Mouse (Mus musculus) B cell, adult 2 months (primary cell): ENCODE results near the gene Dnah7b.
"Not testable (repeated sequence)": the region's sequence is repeated elsewhere in the genome, so short reads cannot be mapped to it uniquely, and the experiment has no call there.

Source experiments
- DNase-seq, 2 experiments: peaks; one replicate each; pipeline ENCODE4 v3.0.0; 2022

Dnah7b gene

GRCm38 (mm10) chr1:46325942-46326341 lies 259.8 kb downstream of the Dnah7b start:
- not testable (repeated sequence) for DNase-seq

GRCm38 (mm10) chr1:46345301-46345700 lies 279.2 kb downstream of the Dnah7b start:
- not testable (repeated sequence) for DNase-seq

- not testable (repeated sequence) for DNase-seq
Measured at GRCm38 (mm10) chr1:46380641-46381040, 314.5 kb downstream of the Dnah7b start.

GRCm38 (mm10) chr1:46394681-46395297 lies 328.7 kb downstream of the Dnah7b start:
- DNase-seq: not testable (repeated sequence)

- no peak for DNase-seq
Measured at GRCm38 (mm10) chr1:46408324-46409115, 342.4 kb downstream of the Dnah7b start.

- not testable (repeated sequence) for DNase-seq
Measured at GRCm38 (mm10) chr1:46414798-46415197, 348.7 kb downstream of the Dnah7b start.

- DNase-seq: not testable (repeated sequence)
Measured at GRCm38 (mm10) chr1:46416946-46417345, 350.8 kb downstream of the Dnah7b start.

- not testable (repeated sequence) for DNase-seq
Measured at GRCm38 (mm10) chr1:46418966-46419365, 352.9 kb downstream of the Dnah7b start.
